Mouse (Mus musculus) ES-E14 (cell line): ENCODE measurements around the gene Vsig8.

Source experiments
- CHD2 ChIP-seq: IDR thresholded peaks from 2 replicates; pipeline ENCODE4 v1.6.1; 2014; ENCODE audit warnings: mild to moderate bottlenecking, low read depth, low read length, inconsistent platforms
- HCFC1 ChIP-seq: IDR thresholded peaks from 2 replicates; pipeline ENCODE4 v1.6.1; 2012; ENCODE audit warnings: low read length, inconsistent platforms, borderline replicate concordance; ENCODE audit not compliant: insufficient read depth
- MAFK ChIP-seq: IDR thresholded peaks from 2 replicates; pipeline ENCODE4 v1.6.1; 2014; ENCODE audit warnings: mild to moderate bottlenecking, low read depth, low read length, inconsistent platforms; ENCODE audit not compliant: insufficient read depth
- ZC3H11A ChIP-seq: IDR thresholded peaks from 2 replicates; pipeline ENCODE4 v1.6.1; 2012; ENCODE audit warnings: low read depth, mild to moderate bottlenecking, inconsistent platforms, low read length, borderline replicate concordance
- ZNF384 ChIP-seq: IDR thresholded peaks from 2 replicates; pipeline ENCODE4 v1.6.1; 2012; ENCODE audit warnings: low read depth, low read length, inconsistent platforms

DNA sequence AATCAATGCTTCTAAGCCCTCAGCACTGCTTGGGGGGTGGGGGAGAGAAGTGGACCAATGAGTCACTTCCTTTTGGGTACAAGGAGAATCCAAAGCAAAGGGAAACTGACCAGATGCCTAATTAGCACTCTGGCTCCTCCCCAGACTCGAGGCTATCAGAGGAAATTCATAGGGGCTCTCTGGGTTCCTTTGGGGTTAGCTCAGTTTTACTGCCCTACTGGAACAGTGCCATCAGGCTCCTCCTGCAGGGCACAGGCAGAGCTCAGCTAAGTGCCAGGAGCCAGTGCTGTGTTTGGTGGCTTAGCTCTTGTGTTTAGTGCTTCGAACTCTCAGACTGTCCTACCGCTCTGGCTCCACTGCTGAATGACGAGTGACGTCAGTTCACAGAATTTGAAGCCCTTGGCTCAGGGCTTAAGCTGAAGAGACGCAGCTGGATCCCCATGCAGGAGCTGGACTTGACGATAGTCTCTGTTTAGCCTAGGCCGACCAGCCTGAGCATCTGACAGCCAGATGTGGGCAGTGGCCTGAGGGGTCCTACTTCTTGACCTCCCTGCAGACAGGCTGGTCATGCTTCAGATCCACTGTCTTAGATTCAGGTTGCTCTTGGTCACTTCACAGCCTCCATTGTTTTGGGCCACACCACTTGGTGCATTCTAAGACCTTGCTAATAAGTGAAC is 25.1 kb upstream of the Vsig8 start:
- TF ChIP-seq CHD2 (no peak), ZNF384 (no peak), ZC3H11A (no peak), HCFC1 (no peak), MAFK (no peak)
